Mouse (Mus musculus): ENCODE results near the gene Ipo9.

- TF ChIP-seq TBP (conservative IDR thresholded peaks at IDR 0.05; ENCODE audit: low read depth, low read length) (no peak), CTCF (conservative IDR thresholded peaks at IDR 0.05 in 1 of 2, IDR thresholded peaks at IDR 0.05 in 1 of 2; ENCODE audit: low read depth in 2 of 2, low read length in 2 of 2) (no peak)
Measured at GRCm38 (mm10) chr1:135347498-135348169, 82.7 kb downstream of the Ipo9 start.
